Mouse (Mus musculus): ENCODE measurements around the gene Pde4a. TPM values are rescaled to one million over a fixed set of nuclear protein-coding genes. Genes with fewer than 3 reads are reported as not detected.

Gene Pde4a
- polyA plus RNA-seq, 1 experiment from 2014 or later, result 17.3 TPM

DNA sequence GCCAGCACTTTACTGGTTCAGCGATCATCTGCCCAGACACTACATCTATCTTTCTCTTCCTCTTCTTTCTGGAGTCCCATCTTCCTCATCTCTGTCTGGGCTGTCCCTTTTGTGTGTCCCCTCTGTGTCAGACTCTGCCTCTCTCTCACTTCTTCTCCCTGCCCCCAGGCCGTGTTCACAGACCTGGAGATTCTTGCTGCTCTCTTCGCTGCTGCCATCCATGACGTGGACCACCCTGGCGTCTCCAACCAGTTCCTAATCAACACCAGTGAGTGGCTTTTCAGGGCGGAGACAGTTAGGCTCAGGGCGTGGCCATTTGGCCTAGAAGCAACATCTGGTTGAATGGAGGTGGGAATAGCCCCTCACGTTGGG, 38.6 kb downstream of the Pde4a start:
- Histone ChIP-seq H3K27ac (ENCODE audit: low read depth, low read length) (no peak overlapping the region), H3K4me2 (ENCODE audit: low read length) (peak overlapping the region; percentile 41; the same call in 1 of the 2 replicates), H3K4me3 (ENCODE audit: low read depth, low read length) (no peak overlapping the region), H3K9ac (ENCODE audit: low read length) (no peak overlapping the region), H3K36me3 (ENCODE audit: control insufficient read depth, insufficient read depth, low read length) (peaks cover 29% of the 10 kb centered on the region), H3K27me3 (replicated peaks; ENCODE audit: control insufficient read depth, insufficient read depth, low read length) (no peaks in the 10 kb centered on the region), H3K4me1 (ENCODE audit: control insufficient read depth, insufficient read depth, low read length) (no peaks in the 10 kb centered on the region), H3K9me3 (replicated peaks; ENCODE audit: control insufficient read depth, low read length) (no peaks in the 10 kb centered on the region)
- 0 out of 2 replicates have a peak, but pooled peaks have one; percentile 6 for ATAC-seq
- DNase-seq (ENCODE audit: low spot score), result no peak
- 22% methylated on average over 8 of the region's 8 CpGs for whole genome bisulfite sequencing

DNA sequence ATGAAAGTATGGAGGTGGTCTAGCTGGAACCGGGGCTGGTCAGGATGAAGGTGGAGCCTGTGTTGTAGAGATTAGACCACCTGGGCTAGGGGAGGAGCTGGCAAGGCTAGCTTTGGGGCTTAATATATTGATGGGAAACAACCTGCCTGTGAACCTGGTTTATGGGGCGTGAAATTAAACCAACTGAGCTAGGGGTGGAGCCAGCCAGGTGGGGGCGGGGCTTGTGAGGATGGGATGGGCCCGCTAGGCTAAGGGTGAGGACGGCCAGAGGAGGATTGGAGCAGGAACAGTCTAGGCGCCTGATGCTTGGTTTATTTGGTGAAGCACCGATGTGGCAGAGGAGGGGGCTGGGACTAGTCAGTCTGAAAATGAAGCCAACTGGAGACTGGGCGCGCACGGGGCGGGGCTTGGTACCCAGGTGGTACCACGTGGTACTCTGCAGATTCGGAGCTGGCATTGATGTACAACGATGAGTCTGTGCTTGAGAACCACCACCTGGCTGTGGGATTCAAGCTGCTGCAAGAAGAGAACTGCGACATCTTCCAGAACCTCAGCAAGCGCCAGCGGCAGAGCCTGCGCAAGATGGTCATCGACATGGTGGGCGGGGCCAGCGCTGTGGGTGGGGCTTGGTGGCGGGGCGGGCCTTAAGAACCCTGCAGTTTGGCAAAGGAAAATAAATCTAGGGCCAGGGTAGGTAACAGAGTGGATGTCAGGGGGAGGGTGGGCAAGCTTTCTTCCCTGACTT, 39.2 kb downstream of the Pde4a start:
- peak; percentile 60 for ATAC-seq
- 3% methylated on average over 23 of the region's 23 CpGs for WGBS
- Histone ChIP-seq H3K4me1 (ENCODE audit: control insufficient read depth, insufficient read depth, low read length) (no peaks in the 10 kb centered on the region), H3K4me2 (ENCODE audit: low read length) (peak overlapping the region; percentile 41), H3K9me3 (replicated peaks; ENCODE audit: control insufficient read depth, low read length) (no peaks in the 10 kb centered on the region), H3K27me3 (replicated peaks; ENCODE audit: control insufficient read depth, insufficient read depth, low read length) (no peaks in the 10 kb centered on the region), H3K36me3 (ENCODE audit: control insufficient read depth, insufficient read depth, low read length) (peaks cover 29% of the 10 kb centered on the region), H3K4me3 (ENCODE audit: low read depth, low read length) (peak overlapping the region; percentile 21), H3K9ac (ENCODE audit: low read length) (no peak overlapping the region), H3K27ac (ENCODE audit: low read depth, low read length) (no peak overlapping the region)
- DNase-seq (ENCODE audit: low spot score), result peak; percentile 37

- no peak for ATAC-seq
- H3K27me3 ChIP-seq (replicated peaks; ENCODE audit: control insufficient read depth, insufficient read depth, low read length), result no peaks in the 10 kb centered on the region
Observed at GRCm38 (mm10) chr9:21206848-21207247, 41.3 kb downstream of the Pde4a start.

GRCm38 (mm10) chr9:21208626-21209025, 43.1 kb downstream of the Pde4a start:
- no peaks in the 10 kb centered on the region for H3K27me3 ChIP-seq (replicated peaks; ENCODE audit: control insufficient read depth, insufficient read depth, low read length)
- H3K27ac ChIP-seq (ENCODE audit: low read depth, low read length), result no peak overlapping the region
- H3K9ac ChIP-seq (ENCODE audit: low read length), result no peak overlapping the region
- peaks cover 30% of the 10 kb centered on the region for H3K36me3 ChIP-seq (ENCODE audit: control insufficient read depth, insufficient read depth, low read length)
- 73% methylated on average over 2 of the region's 2 CpGs for WGBS
- H3K4me1 ChIP-seq (ENCODE audit: control insufficient read depth, insufficient read depth, low read length), result no peaks in the 10 kb centered on the region
- no peak overlapping the region for H3K4me3 ChIP-seq (ENCODE audit: low read depth, low read length)
- ATAC-seq (no peak), DNase-seq (ENCODE audit: low spot score) (no peak)
- no peak overlapping the region for H3K4me2 ChIP-seq (ENCODE audit: low read length)
- no peaks in the 10 kb centered on the region for H3K9me3 ChIP-seq (replicated peaks; ENCODE audit: control insufficient read depth, low read length)

More at GRCm38 (mm10) chr9:21206848-21207247, 41.3 kb downstream of the Pde4a start:
- no peak overlapping the region for H3K27ac ChIP-seq (ENCODE audit: low read depth, low read length)
- no peak overlapping the region for H3K9ac ChIP-seq (ENCODE audit: low read length)
- no peak overlapping the region for H3K4me2 ChIP-seq (ENCODE audit: low read length)
- H3K36me3 ChIP-seq (ENCODE audit: control insufficient read depth, insufficient read depth, low read length), result peaks cover 36% of the 10 kb centered on the region
- no peaks in the 10 kb centered on the region for H3K9me3 ChIP-seq (replicated peaks; ENCODE audit: control insufficient read depth, low read length)
- H3K4me1 ChIP-seq (ENCODE audit: control insufficient read depth, insufficient read depth, low read length), result no peaks in the 10 kb centered on the region
- no peak overlapping the region for H3K4me3 ChIP-seq (ENCODE audit: low read depth, low read length)
- WGBS, result 90% methylated on average over 6 of the region's 6 CpGs
- DNase-seq (ENCODE audit: low spot score), result no peak

DNA sequence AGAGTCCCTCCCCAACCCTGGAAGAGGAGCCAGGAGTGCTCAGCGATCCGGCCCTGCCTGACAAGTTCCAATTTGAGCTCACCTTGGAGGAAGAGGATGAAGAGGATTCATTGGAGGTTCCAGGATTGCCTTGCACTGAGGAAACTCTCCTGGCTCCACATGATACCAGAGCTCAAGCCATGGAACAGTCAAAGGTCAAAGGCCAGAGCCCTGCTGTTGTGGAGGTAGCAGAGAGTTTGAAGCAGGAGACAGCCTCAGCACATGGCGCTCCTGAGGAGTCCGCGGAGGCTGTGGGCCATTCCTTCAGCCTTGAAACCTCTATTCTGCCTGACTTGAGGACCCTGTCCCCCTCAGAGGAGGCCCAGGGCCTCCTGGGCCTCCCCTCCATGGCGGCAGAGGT, 45.3 kb downstream of the Pde4a start:
- Histone ChIP-seq H3K27ac (ENCODE audit: low read depth, low read length) (no peak overlapping the region), H3K9me3 (replicated peaks; ENCODE audit: control insufficient read depth, low read length) (no peaks in the 10 kb centered on the region), H3K4me2 (ENCODE audit: low read length) (no peak overlapping the region), H3K36me3 (ENCODE audit: control insufficient read depth, insufficient read depth, low read length) (peaks cover 24% of the 10 kb centered on the region), H3K4me1 (ENCODE audit: control insufficient read depth, insufficient read depth, low read length) (no peaks in the 10 kb centered on the region), H3K9ac (ENCODE audit: low read length) (no peak overlapping the region), H3K4me3 (ENCODE audit: low read depth, low read length) (no peak overlapping the region), H3K27me3 (replicated peaks; ENCODE audit: control insufficient read depth, insufficient read depth, low read length) (no peaks in the 10 kb centered on the region)
- DNase-seq (ENCODE audit: low spot score) (no peak), ATAC-seq (no peak)
- 84% methylated on average over 6 of the region's 6 CpGs for WGBS

DNA sequence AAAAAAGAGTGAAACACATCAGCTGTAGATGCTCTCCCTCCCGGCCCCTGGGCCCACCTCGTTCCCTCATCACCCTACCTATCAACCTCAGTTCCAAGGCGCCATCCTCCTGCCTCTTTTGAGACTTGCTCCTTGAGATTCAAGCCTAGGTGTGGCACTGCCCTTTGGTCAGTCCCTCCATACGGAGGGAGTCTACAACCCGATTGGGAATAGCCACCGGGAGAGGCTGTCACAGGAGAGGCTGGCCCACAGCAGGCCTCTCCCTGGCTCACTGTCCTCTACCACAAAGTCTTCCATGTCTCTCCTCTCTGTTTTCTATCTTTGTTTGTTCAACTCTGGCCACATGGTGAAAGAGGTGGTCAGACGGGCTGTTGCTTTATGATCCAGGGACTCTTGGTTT, 46.1 kb downstream of the Pde4a start:
- ATAC-seq, result no peak
- Histone ChIP-seq H3K27me3 (replicated peaks; ENCODE audit: control insufficient read depth, insufficient read depth, low read length) (no peaks in the 10 kb centered on the region), H3K4me1 (ENCODE audit: control insufficient read depth, insufficient read depth, low read length) (no peaks in the 10 kb centered on the region), H3K9ac (ENCODE audit: low read length) (no peak overlapping the region), H3K36me3 (ENCODE audit: control insufficient read depth, insufficient read depth, low read length) (peaks cover 16% of the 10 kb centered on the region), H3K4me2 (ENCODE audit: low read length) (no peak overlapping the region), H3K27ac (ENCODE audit: low read depth, low read length) (no peak overlapping the region), H3K9me3 (replicated peaks; ENCODE audit: control insufficient read depth, low read length) (no peaks in the 10 kb centered on the region), H3K4me3 (ENCODE audit: low read depth, low read length) (no peak overlapping the region)
- DNase-seq (ENCODE audit: low spot score), result no peak
- 85% methylated on average over 7 of the region's 7 CpGs for WGBS

DNA sequence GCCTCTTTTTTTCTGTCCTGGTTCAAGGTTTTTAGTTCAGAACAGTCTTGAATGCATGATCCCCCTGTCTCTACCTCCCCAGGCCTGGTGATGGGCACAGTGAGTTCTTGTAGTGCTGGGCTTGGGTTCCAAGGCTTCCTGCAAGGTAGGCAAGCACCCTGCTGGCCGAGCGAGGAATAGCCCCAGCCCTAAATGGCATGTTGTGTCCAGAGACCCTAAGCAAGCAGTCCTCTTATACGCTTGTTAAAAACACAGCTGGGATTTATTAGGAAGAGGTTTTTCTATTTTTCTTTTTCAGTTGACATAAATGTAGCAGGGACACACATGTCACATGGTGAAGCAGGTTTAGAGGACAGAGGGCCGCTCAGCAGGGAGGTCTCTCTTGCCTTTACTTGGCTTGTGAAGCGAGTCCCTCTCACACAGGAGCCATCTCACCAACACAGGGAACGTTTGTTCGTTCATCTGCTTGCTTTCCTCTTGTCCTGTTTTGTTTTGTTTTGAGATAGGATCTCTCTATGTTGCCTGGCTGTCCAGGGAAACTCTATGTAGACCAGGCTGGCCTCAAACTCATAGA, 48.2 kb downstream of the Pde4a start:
- DNase-seq (ENCODE audit: low spot score), result peak; percentile 37
- Histone ChIP-seq H3K27me3 (replicated peaks; ENCODE audit: control insufficient read depth, insufficient read depth, low read length) (no peaks in the 10 kb centered on the region), H3K36me3 (ENCODE audit: control insufficient read depth, insufficient read depth, low read length) (peaks cover 13% of the 10 kb centered on the region; the same call in 1 of the 2 replicates), H3K9me3 (replicated peaks; ENCODE audit: control insufficient read depth, low read length) (no peaks in the 10 kb centered on the region), H3K9ac (ENCODE audit: low read length) (no peak overlapping the region), H3K4me2 (ENCODE audit: low read length) (no peak overlapping the region), H3K4me3 (ENCODE audit: low read depth, low read length) (no peak overlapping the region), H3K4me1 (ENCODE audit: control insufficient read depth, insufficient read depth, low read length) (no peaks in the 10 kb centered on the region), H3K27ac (ENCODE audit: low read depth, low read length) (no peak overlapping the region)
- ATAC-seq, result no peak
- 41% methylated on average over 7 of the region's 7 CpGs for WGBS

DNA sequence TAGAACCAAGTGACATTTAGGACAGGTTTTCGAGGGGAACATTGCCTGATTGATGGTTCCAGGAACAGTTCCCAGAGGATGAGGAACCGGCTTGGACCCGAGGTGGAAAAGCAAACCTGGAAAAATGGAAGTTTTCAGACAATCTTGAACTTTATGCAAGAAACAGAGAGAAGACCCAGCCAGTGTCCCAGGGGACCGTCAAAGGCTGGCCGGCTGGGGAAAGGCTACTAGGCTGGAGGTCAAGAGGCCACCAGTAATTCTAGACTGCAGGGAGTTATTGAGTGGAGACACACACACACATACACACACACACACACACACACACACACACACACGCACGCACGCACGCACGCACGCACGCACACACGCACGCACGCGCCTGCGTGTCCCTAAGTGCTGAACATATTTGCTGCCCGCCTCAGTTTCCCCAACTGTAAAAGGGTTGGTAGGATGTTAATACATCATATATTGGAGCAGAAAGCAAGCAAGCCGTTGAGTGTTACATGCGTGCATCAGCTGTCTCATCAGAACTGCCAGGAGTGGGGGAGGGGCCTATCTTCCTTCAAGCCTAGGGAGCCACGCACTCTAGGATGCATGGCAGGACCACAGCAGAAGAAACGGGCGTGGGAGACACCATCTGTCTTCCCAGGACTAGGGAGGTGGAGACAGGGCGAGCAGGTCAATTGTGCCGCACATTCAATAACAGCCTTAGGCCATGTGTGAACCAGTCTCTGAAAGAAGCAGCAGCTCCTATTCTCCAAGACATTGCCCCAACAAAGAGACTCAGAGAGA, 50.7 kb downstream of the Pde4a start:
- ATAC-seq (peak; percentile 75), DNase-seq (ENCODE audit: low spot score) (peak; percentile 80)
- Histone ChIP-seq H3K9ac (ENCODE audit: low read length) (no peak overlapping the region), H3K4me1 (ENCODE audit: control insufficient read depth, insufficient read depth, low read length) (no peaks in the 10 kb centered on the region), H3K4me2 (ENCODE audit: low read length) (no peak overlapping the region), H3K27me3 (replicated peaks; ENCODE audit: control insufficient read depth, insufficient read depth, low read length) (no peaks in the 10 kb centered on the region), H3K27ac (ENCODE audit: low read depth, low read length) (peak overlapping the region; percentile 58; the same call in 1 of the 2 replicates), H3K9me3 (replicated peaks; ENCODE audit: control insufficient read depth, low read length) (no peaks in the 10 kb centered on the region), H3K4me3 (ENCODE audit: low read depth, low read length) (no peak overlapping the region), H3K36me3 (ENCODE audit: control insufficient read depth, insufficient read depth, low read length) (peaks cover 6% of the 10 kb centered on the region; the same call in 1 of the 2 replicates)
- WGBS, result 72% methylated on average over 25 of the region's 25 CpGs
